Mouse (Mus musculus) sigmoid colon, adult 10 weeks (tissue): ENCODE measurements around the gene Ager. TPM values are rescaled to one million over a fixed set of nuclear protein-coding genes. Genes with fewer than 3 reads are reported as not detected.

ENCODE experiments used
- polyA plus RNA-seq: library from polyadenylated mRNA; stranded (reverse); fragments of 350-450 nt; fragmentation: Illumina TruSeq; extraction: RNeasy Lipid Tissue Mini Kit (QIAGEN cat#74804); gene quantifications from one replicate; pipeline ENCODE4 v1.2.3, GENCODE M21; 2014; ENCODE audit warnings: low read depth, low replicate concordance

The Ager gene
- polyA plus RNA-seq = not detected

DNA sequence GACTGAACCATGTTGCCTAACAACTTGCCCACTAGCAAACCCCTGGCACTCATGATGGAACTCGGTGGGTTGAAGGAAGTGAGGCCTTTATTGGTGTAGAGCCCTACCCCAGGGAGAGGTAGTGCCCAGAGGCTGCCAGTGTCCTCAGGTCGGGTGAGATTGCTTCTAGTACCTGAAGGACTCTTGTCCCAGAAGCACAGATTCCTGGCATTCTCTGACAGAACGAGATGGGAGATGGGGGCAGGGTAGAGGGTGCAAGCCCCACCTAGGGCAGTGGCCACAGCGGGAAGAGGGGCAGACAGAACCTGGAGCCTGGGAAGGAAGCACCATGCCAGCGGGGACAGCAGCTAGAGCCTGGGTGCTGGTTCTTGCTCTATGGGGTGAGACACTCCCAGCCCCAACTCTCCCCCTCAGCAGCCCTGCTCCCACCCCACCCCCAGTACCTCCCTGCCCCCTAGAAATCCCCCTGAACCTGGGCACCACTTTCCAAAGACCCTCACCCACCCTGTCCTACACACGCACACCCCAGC is at the start of gene Ager:
Ager (plus strand) TSS at position 297 of the 530 bp plus-strand sequence.

DNA sequence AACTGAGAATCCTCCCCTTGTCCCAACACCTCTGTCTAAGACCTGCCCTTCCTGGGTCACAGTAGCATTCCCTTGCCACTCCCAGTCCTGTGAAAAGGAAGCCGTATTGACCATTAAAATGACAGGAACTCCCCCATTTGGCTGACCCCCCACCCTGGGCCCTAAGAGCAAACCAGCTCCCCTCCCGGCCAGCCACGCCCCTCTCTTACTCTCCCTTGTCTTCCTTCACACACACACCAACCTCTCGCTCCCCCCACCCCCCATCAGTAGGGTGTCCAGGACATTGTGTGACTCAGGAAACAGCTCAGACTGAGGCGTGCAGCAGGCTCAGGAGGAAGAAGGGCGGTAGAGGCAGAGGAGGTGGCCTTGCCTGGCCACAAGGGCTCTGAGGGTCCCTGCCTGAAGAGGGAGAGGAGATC is 33.6 kb upstream of the Ager start, which contains the start of gene Notch4:
Notch4 (plus strand) TSS at position 266 of the 419 bp plus-strand sequence.

DNA sequence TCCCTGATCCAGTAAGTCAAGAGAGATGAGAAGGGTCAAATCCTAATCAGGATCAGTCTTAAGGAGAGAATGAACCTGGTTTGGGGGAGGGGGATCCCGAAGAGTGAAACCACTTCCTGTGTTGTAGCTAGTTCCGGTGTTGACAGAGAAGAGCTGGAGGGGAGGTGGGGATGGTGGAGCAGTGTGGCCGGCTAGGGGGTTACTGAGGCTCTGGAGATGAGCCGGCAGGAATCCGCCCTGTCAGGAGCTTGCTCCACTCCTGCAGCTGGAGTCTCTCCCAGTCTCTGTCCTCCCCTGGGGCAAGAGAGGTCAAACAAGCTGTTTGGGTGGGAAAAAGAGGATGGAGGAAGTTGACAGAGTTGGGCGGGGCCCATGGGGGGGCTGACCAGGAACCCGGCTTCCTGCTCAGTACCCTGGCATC is 8.0 kb upstream of the Ager start, which contains the start of gene Gpsm3:
Gpsm3 (plus strand) TSS at position 126 of the 421 bp plus-strand sequence.

DNA sequence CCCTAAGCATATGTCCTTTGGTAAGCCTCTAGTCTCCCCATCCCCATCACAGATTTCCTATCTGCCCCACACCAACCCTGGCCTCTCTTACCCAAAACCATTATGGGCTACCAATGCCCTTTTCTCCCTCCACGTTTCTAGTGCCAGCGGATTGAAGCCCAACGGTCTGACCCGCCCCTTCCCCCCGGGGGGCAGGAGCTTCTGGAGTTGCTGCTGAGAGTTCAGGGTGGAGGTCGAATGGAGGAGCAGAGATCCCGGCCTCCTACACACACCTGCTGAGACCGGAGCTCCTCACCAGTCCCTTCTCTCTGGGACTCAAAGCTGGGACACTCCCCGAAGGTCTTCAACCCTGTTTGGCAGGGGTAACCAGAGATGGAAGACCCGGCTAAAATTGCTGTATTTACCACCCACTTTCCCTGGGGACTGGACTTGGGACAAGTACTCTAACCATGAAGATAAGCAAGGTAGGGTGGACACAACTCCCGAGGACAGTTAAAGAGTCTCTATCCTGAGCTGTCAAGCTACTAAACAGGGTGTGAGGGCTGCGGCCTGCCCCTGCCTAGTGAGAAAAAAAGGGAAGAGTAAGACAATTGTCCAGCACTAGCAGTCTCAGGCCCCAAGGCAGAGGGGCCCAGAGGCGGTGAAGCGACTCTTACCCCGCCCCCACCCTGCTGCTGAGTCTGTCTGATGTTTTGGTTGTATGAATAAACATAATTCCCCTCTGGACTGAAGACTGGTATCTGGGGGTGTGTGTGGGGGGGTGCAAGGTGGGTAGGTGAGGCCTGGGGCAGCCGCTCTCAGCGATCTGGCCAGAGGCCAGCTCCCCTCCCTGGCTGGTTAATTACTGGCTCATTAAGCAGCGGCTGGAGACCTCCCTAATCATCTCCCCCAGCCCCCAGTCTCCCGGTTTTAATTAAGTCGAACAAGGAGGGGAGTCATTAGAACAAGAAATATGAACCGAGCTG is 6.4 kb upstream of the Ager start, which contains the start of gene Pbx2:
Pbx2 (plus strand) TSS at position 238 of the 965 bp plus-strand sequence.

DNA sequence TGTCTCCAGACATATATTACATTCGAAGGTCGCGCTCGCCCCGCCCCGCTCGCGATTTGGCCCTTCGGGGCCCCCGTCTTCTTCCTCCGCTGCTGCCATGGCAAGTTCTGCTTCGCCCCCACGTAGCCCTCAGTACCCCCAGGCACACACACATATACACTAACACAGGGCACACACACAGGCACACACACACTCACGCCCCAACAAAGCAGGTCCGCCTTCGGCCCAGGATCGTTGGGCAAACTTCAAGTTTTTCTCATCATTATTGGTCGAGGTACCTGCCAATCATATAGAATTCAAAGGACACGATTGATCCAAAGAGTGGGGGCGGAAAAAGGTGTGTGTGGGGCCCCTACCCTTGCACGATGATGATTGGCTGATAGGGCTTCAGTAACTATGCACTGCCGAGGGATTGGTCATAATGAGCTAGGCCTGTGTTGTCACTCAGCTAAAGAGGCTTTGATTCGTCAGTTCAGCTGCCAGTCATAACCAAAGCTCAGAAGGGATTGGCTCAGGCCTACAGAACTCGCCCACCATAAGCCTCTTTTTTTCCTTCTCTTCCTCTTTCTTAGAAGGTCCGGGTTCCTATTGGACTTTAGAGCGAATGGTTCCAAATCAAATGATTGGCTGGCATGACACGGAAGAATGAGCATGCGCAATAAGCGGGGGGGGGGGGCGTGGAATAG is 5.9 kb downstream of the Ager start, which contains the start of gene Rnf5:
Rnf5 (minus strand) TSS at position 316 of the 686 bp plus-strand sequence.

DNA sequence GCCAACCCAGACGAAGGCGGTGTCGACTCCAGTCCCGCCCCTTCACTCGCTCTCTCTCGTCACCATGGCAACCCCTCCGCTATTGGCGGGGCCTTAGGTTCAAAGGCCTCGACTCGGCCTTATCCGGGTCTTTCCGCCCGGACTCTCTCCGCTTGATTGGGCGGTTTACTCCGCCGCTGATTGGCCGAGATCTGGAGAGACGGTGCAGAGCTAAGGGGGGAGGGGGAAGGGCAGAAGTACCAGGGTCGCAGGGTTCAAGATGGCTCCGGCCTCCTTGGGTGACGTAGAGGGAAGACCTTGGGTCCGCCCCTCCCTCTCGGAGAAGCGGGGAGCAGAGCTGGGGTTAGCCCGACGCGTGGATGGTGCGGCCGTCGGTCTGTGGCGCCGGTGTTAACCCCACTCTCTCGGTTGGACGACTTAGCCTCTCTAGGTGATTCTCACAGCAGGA is 6.4 kb downstream of the Ager start, which contains the start of gene Agpat1:
Agpat1 (plus strand) TSS at position 202 of the 448 bp plus-strand sequence.

DNA sequence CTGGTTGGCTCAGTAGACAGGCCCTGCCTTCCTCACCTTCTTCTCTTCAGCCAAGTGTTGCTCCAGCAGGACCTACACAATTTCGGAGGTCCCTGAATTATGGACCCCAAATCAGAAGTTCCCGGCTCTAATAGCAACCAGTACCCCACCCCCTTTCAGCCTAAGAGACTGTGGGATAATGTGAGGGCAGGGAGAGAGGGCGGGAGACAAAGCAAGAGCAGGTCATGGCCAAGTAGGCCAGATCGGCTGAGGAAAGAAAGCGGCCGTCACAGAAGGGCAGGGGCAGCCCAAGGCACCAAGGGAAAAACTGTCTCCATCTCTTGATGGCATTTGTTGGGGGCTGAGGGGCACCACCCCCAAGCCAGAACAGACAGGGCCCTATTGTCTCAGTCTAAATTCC is 18.2 kb downstream of the Ager start, which contains the start of gene Egfl8:
Egfl8 (minus strand) TSS at position 101 of the 400 bp plus-strand sequence.

DNA sequence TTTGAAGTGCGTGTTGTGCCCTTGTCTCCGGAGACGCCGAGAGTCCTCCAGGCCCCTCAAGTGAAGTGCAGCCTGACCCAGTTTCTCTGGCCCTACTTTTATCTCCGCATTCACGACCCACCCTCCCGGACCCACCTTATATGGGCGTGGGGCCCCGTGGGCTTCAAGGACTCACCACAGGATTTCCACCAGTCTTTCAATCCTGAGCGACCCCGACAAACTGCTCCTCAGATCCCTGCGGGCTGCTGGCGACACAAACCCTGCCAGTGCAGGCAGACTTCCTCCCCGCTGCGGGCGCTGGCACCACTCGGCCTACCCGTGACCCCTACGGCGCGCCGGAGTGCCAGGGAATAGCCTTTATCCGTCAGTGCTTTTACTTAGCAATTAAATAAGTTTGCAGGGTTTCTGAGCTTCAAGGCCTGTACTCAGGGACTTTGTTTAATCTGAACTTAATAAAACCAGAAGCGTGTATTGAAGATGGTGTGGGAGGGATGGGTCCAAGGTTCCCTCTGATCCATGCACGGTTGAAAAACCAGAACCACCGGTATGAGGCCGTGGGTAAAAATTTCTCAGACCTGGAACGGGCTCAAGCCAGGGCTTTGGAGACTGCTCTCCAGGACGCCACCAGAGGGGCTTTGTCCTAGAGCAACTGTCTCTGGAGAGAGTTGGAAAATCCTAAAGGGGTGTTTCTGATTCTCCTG is 30.4 kb downstream of the Ager start, which contains the start of gene Ppt2:
Ppt2 (minus strand) TSS at position 568 of the 701 bp plus-strand sequence.

DNA sequence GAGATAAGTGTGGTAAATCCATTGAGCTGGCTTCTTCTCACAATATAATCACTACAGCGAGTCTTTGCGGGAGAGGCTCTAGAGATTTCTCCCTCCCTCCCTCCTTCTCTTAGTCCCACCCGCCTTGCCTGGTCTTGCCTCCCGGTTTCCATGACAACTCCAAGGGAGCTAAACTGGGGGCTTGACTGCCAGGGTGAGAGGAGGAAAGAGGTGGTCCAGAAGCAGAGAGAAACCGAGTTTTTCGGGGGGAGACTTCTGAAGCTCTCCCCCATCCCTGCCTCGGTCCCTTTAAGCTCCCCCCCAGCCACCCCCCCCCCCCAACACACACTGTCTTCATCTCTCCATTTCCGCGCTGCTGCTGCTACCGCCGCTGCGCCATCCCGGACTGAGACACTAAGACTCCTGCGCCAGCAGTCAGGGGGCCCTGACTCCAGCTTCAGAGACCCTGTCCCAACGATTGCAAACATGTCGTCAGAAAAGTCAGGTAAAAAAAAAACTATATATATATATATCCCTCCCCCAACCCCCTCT is 31.6 kb downstream of the Ager start, which contains the start of gene Prrt1:
Prrt1 (plus strand) TSS at position 313 of the 531 bp plus-strand sequence.

DNA sequence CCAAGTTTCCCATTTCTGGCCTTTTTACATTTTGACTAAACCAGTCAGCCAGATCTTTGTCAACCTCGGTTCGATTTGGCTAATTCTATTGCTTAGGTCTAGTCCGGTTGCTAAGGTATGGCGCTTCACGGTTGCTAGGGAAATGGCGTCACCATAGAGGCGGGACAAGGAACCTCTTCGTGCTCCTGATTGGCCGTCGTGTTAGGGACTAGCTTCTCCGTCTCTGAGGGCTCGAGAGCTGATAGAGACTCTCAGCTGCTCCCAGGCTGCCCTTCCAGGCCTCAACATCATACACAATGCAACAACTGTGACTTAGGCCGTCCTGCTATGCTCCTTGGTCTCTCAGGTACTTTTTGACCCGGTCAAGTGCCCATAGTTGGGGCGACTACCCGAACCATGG is 46.9 kb downstream of the Ager start, which contains the start of gene Fkbpl:
Fkbpl (plus strand) TSS at position 157 of the 400 bp plus-strand sequence.

DNA sequence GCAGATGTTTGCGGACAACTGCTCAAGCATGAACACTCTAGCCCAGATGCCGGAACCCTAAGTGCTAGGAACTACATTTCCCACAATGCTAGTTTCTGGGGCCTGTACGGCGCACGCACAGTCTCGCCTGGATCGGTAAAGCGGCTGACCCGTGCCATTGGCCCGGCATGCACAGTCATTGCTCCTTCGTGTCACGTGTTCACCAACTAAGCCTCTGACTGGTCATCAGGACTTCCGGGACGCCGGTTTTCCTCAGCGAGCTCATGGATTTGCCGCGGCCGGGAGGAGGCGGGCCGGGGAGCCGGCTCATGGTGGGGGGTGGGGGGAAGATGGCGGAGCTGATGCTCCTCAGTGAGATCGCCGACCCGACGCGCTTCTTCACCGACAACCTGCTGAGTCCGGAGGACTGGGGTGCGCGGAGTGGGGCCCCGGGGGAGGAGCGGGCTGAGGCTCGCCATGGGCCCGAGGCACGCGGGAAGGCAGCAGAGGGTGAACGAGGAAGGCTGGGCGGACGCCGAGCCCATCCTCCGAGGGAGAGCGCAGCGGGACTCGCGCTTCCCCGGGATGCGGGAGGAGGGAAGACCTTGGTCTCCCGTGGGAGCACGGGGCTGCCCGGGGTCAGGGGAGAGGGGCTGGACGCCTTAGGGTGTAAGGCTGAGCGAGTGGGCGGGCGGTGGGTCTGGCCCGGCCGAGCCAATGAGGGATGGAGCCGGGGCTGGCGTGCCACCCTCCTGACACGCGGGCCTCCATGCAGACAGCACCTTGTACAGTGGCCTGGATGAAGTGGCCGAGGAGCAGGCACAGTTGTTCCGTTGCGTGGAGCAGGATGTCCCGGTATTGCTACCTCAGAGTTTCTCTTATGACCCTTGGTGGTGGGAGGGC is 49.5 kb downstream of the Ager start, which contains the start of gene Atf6b:
Atf6b (plus strand) TSS at position 241 of the 882 bp plus-strand sequence.

Other genes with a start within 250 kb of the Ager start
- 1.0 TPM for gene Btnl2, start 243.0 kb upstream of the Ager start, polyA plus RNA-seq
- 27.9 TPM for gene Btnl1, start 220.7 kb upstream of the Ager start, polyA plus RNA-seq
- 2.1 TPM for gene BC051142, start 199.0 kb upstream of the Ager start, polyA plus RNA-seq
- gene Btnl4, start 120.5 kb upstream of the Ager start, polyA plus RNA-seq = 33.2 TPM
- gene Btnl6, start 80.5 kb upstream of the Ager start, polyA plus RNA-seq = 80.8 TPM
- gene Notch4, start 33.6 kb upstream of the Ager start, polyA plus RNA-seq = 0.76 TPM
- 1.6 TPM for gene Gpsm3, start 8.1 kb upstream of the Ager start, polyA plus RNA-seq
- 21.6 TPM for gene Pbx2, start 6.6 kb upstream of the Ager start, polyA plus RNA-seq
- gene Rnf5, start 5.8 kb downstream of the Ager start, polyA plus RNA-seq = 50.6 TPM
- 4.8 TPM for gene Agpat1, start 6.4 kb downstream of the Ager start, polyA plus RNA-seq
- gene Egfl8, start 18.1 kb downstream of the Ager start, polyA plus RNA-seq = not detected
- 4.5 TPM for gene Ppt2, start 30.6 kb downstream of the Ager start, polyA plus RNA-seq
- gene Prrt1, start 31.7 kb downstream of the Ager start, polyA plus RNA-seq = 1.1 TPM
- 4.4 TPM for gene Fkbpl, start 46.9 kb downstream of the Ager start, polyA plus RNA-seq
- gene Atf6b, start 49.3 kb downstream of the Ager start, polyA plus RNA-seq = 2.8 TPM
- gene Tnxb, start 72.7 kb downstream of the Ager start, polyA plus RNA-seq = 0.16 TPM
- 1.8 TPM for gene C4b, start 146.0 kb downstream of the Ager start, polyA plus RNA-seq
- gene Cyp21a1, start 206.7 kb downstream of the Ager start, polyA plus RNA-seq = not detected
- 23.0 TPM for gene Stk19, start 239.1 kb downstream of the Ager start, polyA plus RNA-seq
- 3.0 TPM for gene Dxo, start 239.2 kb downstream of the Ager start, polyA plus RNA-seq